Mouse (Mus musculus) lung, adult 2 months (tissue): ENCODE measurements around the gene Brd3.

Source experiments
- CTCF ChIP-seq: fragments of 200-500 bp; IDR thresholded peaks from 2 replicates; pipeline ENCODE4 v1.5.1; 2011; ENCODE audit warnings: mild to moderate bottlenecking, low read length, control low read depth; ENCODE audit not compliant: insufficient read depth
- POLR2A ChIP-seq: fragments of 200-500 bp; IDR thresholded peaks from 2 replicates; pipeline ENCODE4 v1.6.1; 2011; ENCODE audit warnings: low read depth, mild to moderate bottlenecking, control low read depth, low read length, borderline replicate concordance; ENCODE audit errors: extremely low read depth

- TF ChIP-seq CTCF (no peak), POLR2A (no peak)
These were observed 100.5 kb downstream of the Brd3 start for GRCm38 (mm10) chr2:27406928-27407327.
